Mouse (Mus musculus) heart, postnatal 0 days (tissue): ENCODE data around the gene Cst3.
A peak's percentile ranks its signal among the peaks of the same experiment; 100 is the strongest.

ENCODE experiments used
- CTCF ChIP-seq: IDR thresholded peaks from 2 replicates; pipeline ENCODE4 v1.5.1; 2016; ENCODE audit warnings: antibody characterized with exemption, control low read depth, low read depth
- EP300 ChIP-seq: IDR thresholded peaks from 2 replicates; pipeline ENCODE4 v1.6.1; 2016; ENCODE audit warnings: antibody characterized with exemption, low read depth

DNA sequence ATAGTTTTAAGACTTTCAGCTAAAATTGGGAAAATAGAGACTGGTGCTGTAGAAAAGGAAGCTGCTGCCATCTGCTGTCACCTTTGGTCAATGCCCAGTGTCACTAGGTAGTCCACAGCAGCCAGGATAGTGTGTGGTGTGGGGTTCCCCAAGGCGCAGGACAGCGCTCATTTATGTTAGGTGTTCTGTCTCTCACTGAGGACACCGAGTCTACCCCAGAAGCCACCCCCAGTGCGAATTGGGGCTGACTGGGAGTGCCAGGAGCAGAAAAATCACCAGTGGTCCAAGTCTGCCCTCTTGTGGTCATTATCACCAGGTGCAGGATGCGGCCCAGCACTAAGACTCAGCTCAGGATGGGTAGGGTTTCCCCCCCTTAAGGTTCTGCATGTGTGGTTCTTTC lies 26.8 kb upstream of the Cst3 start:
- TF ChIP-seq CTCF, result peak; percentile 80
- TF ChIP-seq EP300, result no peak
